Mouse (Mus musculus) limb, embryonic 12.5 days (tissue): ENCODE results near the gene U2af1. TPM values are rescaled to one million over a fixed set of nuclear protein-coding genes. Genes with fewer than 3 reads are reported as not detected.
"Not testable (repeated sequence)": the region's sequence is repeated elsewhere in the genome, so short reads cannot be mapped to it uniquely, and the experiment has no call there.

Source experiments
- ATAC-seq: fragments of 200-750 bp; cut with Nextera tagmentation; 2 replicates; pipeline ENCODE4 v1.8.0; 2017; ENCODE audit warnings: low read depth, moderate TSS enrichment; ENCODE audit not compliant: insufficient number of reproducible peaks, insufficient read depth, low FRiP score, low TSS enrichment
- H3K27ac ChIP-seq: fragments of 300-500 bp; sonication (generic); 2 replicates; pipeline ENCODE4 v1.5.1; 2016; ENCODE audit warnings: mild to moderate bottlenecking, moderate library complexity
- H3K27me3 ChIP-seq: fragments of 300-500 bp; sonication (generic); 2 replicates; pipeline ENCODE4 v1.6.1; 2016; ENCODE audit warnings: mild to moderate bottlenecking, moderate library complexity
- H3K36me3 ChIP-seq: fragments of 300-500 bp; sonication (generic); 2 replicates; pipeline ENCODE4 v1.6.1; 2016; ENCODE audit warnings: mild to moderate bottlenecking, moderate library complexity
- H3K4me1 ChIP-seq: fragments of 300-500 bp; sonication (generic); replicated peaks from 2 replicates; pipeline ENCODE4 v1.6.1; 2016
- H3K4me2 ChIP-seq: fragments of 300-500 bp; sonication (generic); 2 replicates; pipeline ENCODE4 v1.6.1; 2016; ENCODE audit warnings: mild to moderate bottlenecking, moderate library complexity
- H3K4me3 ChIP-seq: fragments of 300-500 bp; sonication (generic); replicated peaks from 2 replicates; pipeline ENCODE4 v1.5.1; 2016; ENCODE audit warnings: mild to moderate bottlenecking
- H3K9ac ChIP-seq: fragments of 300-500 bp; sonication (generic); replicated peaks from 2 replicates; pipeline ENCODE4 v1.6.1; 2016; ENCODE audit warnings: mild to moderate bottlenecking, moderate library complexity
- H3K9me3 ChIP-seq: fragments of 300-500 bp; sonication (generic); 2 replicates; pipeline ENCODE4 v1.6.1; 2016; ENCODE audit warnings: mild to moderate bottlenecking, moderate library complexity
- WGBS: fragments of 180-500 bp; shearing (Covaris S2); methylation state at CpG from one replicate; pipeline ENCODE4 v1.1.7; 2016; 5-methylcytosine and 5-hydroxymethylcytosine counted together
- polyA plus RNA-seq: library from polyadenylated mRNA; unstranded; fragments of >200 nt; fragmentation: Nextera tagmentation; extraction: Ambion mirVana; gene quantifications from 2 replicates; pipeline ENCODE4 v1.2.1, GENCODE M21; 2016

U2af1 gene
- polyA plus RNA-seq, 1 experiment from 2014 or later: 411 TPM

DNA sequence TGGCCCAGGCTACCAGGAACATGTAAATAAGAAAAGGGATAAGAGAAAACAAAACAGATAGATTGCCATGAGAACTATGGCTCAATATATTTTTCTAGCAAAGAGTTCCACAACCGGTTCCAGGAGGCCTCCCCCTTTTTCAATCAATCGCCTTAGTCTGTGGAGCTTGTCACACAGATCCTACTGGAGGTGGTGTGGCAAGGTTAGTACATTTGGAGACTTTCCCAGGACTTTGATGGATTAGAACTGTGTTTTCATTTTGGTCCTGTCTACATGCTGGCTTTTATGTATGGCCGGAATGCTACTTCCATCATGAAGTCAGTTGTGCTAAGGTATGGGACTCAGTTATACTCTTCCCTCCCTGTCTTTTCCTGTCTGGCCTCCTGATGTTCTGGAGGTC is 48.8 kb downstream of the U2af1 start:
- WGBS: 90% methylated on average over 3 of the region's 3 CpGs

DNA sequence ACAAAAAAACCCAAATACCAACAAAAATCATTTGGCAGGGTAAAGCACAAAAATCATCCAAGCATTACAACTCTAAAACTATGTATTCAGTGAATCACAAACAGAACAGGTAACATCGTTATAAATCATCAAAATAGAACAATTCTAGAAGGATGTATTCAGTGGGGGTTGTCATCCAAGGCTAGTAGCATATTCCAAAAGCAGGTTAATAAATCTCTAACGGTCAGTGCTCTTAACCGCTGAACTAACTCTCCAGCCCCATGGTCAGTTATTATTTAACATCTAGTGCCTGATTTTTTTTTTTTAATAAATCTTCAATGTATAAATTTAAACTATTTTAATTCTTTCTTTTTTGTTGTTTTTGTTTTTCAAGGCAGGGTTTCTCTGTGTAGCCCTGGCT is 49.5 kb downstream of the U2af1 start:
- not testable (repeated sequence) for H3K4me2 ChIP-seq, H3K4me1 ChIP-seq, H3K9me3 ChIP-seq, H3K4me3 ChIP-seq, ATAC-seq, H3K9ac ChIP-seq, H3K27ac ChIP-seq, H3K27me3 ChIP-seq
- WGBS: 89% methylated on average over 3 of the region's 3 CpGs
- H3K36me3 ChIP-seq: peaks cover 26% of the 10 kb centered on the region

More for the DNA sequence above, 48.8 kb downstream of the U2af1 start:
- H3K4me2 ChIP-seq: no peak overlapping the region
- no peak for ATAC-seq
- H3K27ac ChIP-seq: no peak overlapping the region
- H3K36me3 ChIP-seq: peaks cover 19% of the 10 kb centered on the region
- H3K9me3 ChIP-seq: no peaks in the 10 kb centered on the region
- no peaks in the 10 kb centered on the region for H3K4me1 ChIP-seq
- H3K9ac ChIP-seq: no peak overlapping the region
- H3K4me3 ChIP-seq: no peak overlapping the region
- no peaks in the 10 kb centered on the region for H3K27me3 ChIP-seq

DNA sequence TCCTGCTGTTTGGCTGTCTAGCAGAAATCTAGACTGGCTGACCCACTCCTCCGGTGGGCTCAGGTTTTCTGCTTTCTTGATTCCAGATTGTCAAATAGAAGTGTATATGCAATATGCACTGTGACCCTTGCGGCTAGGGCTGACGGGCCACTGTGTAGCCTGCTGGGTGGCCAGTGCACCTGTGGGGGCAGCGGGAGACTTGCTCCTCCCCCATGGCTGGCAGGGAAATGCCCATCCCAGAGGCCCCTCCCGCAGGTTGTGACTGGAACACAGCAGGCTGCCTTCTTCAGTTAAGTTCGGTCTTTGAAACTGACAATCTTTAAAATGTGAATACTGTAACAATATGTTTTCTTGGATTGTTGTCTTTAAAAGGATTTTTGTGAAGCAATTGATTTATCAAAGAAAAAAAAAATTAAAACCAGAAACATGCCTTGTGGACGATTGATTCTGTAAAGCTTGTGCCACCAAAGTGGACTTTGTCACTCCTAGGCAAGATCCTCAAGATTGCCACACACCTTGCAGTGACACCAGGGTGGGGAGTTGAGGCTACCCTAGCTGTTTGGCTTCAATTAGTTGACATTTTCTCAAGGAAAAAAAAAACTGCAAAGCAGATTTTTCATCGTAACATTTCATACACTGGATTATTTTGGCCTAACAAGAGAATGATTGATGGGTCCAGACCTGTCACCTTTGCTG is 51.3 kb downstream of the U2af1 start:
- peaks cover 44% of the 10 kb centered on the region for H3K36me3 ChIP-seq
- no peaks in the 10 kb centered on the region for H3K27me3 ChIP-seq
- no peak overlapping the region for H3K4me2 ChIP-seq
- H3K4me3 ChIP-seq: no peak overlapping the region
- H3K9me3 ChIP-seq: no peaks in the 10 kb centered on the region
- H3K9ac ChIP-seq: no peak overlapping the region
- WGBS: 83% methylated on average over 8 of the region's 8 CpGs
- no peak for ATAC-seq
- no peak overlapping the region for H3K27ac ChIP-seq
- no peaks in the 10 kb centered on the region for H3K4me1 ChIP-seq

DNA sequence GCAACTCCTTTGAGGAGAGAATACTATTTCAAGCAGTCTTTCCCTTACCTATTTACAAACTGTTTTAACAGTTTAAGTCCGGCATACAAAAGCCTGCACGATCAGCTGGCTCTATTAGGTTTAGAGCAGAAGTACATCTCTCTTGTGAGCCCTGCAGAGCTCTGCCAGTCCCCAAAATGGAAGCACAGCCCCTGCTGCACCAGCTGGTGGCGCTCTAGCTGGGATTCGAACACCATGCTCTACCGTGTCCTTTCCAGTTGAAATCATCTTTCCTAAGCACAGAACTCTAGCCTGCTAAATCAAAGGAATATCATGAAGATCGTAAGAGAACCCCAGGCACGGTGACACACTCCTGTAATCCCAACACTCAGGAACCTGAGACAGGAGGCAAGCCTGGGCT is 52.3 kb downstream of the U2af1 start:
- Histone ChIP-seq H3K9ac (no peak overlapping the region), H3K27ac (no peak overlapping the region), H3K27me3 (no peaks in the 10 kb centered on the region), H3K4me3 (no peak overlapping the region), H3K4me1 (no peaks in the 10 kb centered on the region), H3K4me2 (no peak overlapping the region), H3K9me3 (no peaks in the 10 kb centered on the region), H3K36me3 (peaks cover 52% of the 10 kb centered on the region)
- WGBS: 85% methylated on average over 7 of the region's 7 CpGs
- no peak for ATAC-seq

DNA sequence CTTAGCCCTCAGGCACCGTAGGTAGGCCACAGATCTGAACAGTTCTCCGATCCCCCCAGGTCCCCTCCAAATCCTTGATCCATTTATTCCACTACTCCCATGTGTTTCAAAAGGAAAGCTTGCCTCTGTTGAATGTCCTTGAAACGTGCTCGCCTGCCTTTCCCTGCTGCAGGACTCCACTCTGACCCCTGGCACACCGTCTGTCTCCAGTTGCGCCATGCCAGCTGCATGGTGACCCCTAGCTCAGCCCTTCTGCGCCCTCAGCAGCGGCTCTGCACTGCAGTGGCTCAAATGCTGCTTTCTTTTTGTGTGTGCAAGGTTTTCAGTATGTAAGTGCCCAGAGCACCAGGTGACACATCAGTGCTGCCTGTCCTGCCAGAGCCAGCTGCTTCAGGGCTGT is 60.1 kb downstream of the U2af1 start:
- Histone ChIP-seq H3K4me1 (no peaks in the 10 kb centered on the region), H3K27ac (no peak overlapping the region), H3K9ac (no peak overlapping the region), H3K36me3 (peaks cover 88% of the 10 kb centered on the region), H3K9me3 (no peaks in the 10 kb centered on the region), H3K4me2 (no peak overlapping the region), H3K27me3 (no peaks in the 10 kb centered on the region), H3K4me3 (no peak overlapping the region)
- 89% methylated on average over 8 of the region's 8 CpGs for WGBS
- ATAC-seq: no peak

DNA sequence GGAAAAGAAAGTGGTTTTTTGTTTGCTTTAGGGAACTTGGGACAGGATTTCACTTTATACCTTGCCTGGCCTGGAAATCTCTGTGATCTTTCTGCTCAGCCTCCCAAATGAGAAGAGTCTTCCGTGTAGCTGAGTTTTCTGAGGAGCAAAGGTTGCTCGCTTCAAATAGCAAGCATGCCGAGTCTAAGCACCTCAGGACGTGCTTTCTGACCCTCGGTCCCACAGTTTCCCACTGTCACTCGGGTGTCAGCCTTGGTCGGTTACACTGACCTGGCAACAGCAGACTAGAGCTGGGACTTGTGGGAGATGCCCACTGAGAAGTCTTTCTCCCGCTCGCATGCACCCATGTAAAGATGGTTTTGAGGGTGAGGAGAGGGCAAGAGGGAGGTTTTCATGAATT is 60.7 kb downstream of the U2af1 start:
- H3K4me2 ChIP-seq: no peak overlapping the region
- H3K9ac ChIP-seq: no peak overlapping the region
- H3K4me3 ChIP-seq: no peak overlapping the region
- H3K27ac ChIP-seq: no peak overlapping the region
- 91% methylated on average over 9 of the region's 9 CpGs for WGBS
- no peaks in the 10 kb centered on the region for H3K27me3 ChIP-seq
- H3K36me3 ChIP-seq: peaks cover 88% of the 10 kb centered on the region
- no peaks in the 10 kb centered on the region for H3K9me3 ChIP-seq
- H3K4me1 ChIP-seq: no peaks in the 10 kb centered on the region
- no peak for ATAC-seq

Other genes starting within 250 kb of the U2af1 start
- 42.0 and 43.6 TPM in 2 replicates for gene Wdr4, start 138.9 kb downstream of the U2af1 start, polyA plus RNA-seq
- gene Ndufv3, start 138.8 kb downstream of the U2af1 start, polyA plus RNA-seq: 241 and 250 TPM in 2 replicates
- gene Pknox1, start 94.2 kb downstream of the U2af1 start, polyA plus RNA-seq: 35.4 and 39.3 TPM in 2 replicates
- gene Cbs, start 21.7 kb downstream of the U2af1 start, polyA plus RNA-seq: 2.8 and 2.9 TPM in 2 replicates
- gene Cryaa, start 18.9 kb upstream of the U2af1 start, polyA plus RNA-seq: 0.33 TPM in 1 of 2 replicates, not detected in the other
- 14.1 and 15.2 TPM in 2 replicates for gene Sik1, start 196.9 kb upstream of the U2af1 start, polyA plus RNA-seq